Mouse (Mus musculus) forebrain, embryonic 15.5 days (tissue): ENCODE measurements around the gene Olfr412. TPM values are rescaled to one million over a fixed set of nuclear protein-coding genes. Genes with fewer than 3 reads are reported as not detected.

Source experiments
- ATAC-seq: fragments of 200-750 bp; cut with Nextera tagmentation; replicated peaks from 2 replicates; pipeline ENCODE4 v1.8.0; 2017; ENCODE audit warnings: mild to moderate bottlenecking, moderate TSS enrichment, moderate library complexity
- H3K27ac ChIP-seq: fragments of 300-500 bp; sonication (generic); replicated peaks from 2 replicates; pipeline ENCODE4 v1.5.1; 2015; ENCODE audit warnings: mild to moderate bottlenecking, inconsistent platforms
- H3K27me3 ChIP-seq: fragments of 300-500 bp; sonication (generic); 2 replicates; pipeline ENCODE4 v1.6.1; 2015; ENCODE audit warnings: inconsistent platforms
- H3K36me3 ChIP-seq: fragments of 300-500 bp; sonication (generic); 2 replicates; pipeline ENCODE4 v1.6.1; 2015; ENCODE audit warnings: mild to moderate bottlenecking, inconsistent platforms
- H3K4me1 ChIP-seq: fragments of 300-500 bp; sonication (generic); 2 replicates; pipeline ENCODE4 v1.6.1; 2015; ENCODE audit warnings: inconsistent platforms
- H3K4me2 ChIP-seq: fragments of 300-500 bp; sonication (generic); replicated peaks from 2 replicates; pipeline ENCODE4 v1.6.1; 2015; ENCODE audit warnings: mild to moderate bottlenecking, inconsistent platforms
- H3K4me3 ChIP-seq: fragments of 300-500 bp; sonication (generic); 2 replicates; pipeline ENCODE4 v1.5.1; 2015; ENCODE audit warnings: mild to moderate bottlenecking, inconsistent platforms
- H3K9ac ChIP-seq: fragments of 300-500 bp; sonication (generic); replicated peaks from 2 replicates; pipeline ENCODE4 v1.6.1; 2015; ENCODE audit warnings: mild to moderate bottlenecking, inconsistent platforms
- H3K9me3 ChIP-seq: fragments of 300-500 bp; sonication (generic); 2 replicates; pipeline ENCODE4 v1.6.1; 2016; ENCODE audit warnings: inconsistent platforms
- WGBS: fragments of 180-500 bp; shearing (Covaris S2); methylation state at CpG from one replicate; pipeline ENCODE4 v1.1.7; 2015; ENCODE audit warnings: mixed read lengths; 5-methylcytosine and 5-hydroxymethylcytosine counted together
- polyA plus RNA-seq: library from polyadenylated mRNA; unstranded; fragments of >200 nt; fragmentation: Nextera tagmentation; extraction: Ambion mirVana; gene quantifications from 2 replicates; pipeline ENCODE4 v1.2.1, GENCODE M21; 2015

Olfr412 gene
- polyA plus RNA-seq, 1 experiment from 2014 or later, result not detected

- no peak overlapping the region for H3K4me3 ChIP-seq
- H3K4me1 ChIP-seq, result peaks cover 9% of the 10 kb centered on the region; the same call in 1 of the 2 replicates
- 22% methylated on average over 5 of the region's 5 CpGs for WGBS
- H3K36me3 ChIP-seq, result no peaks in the 10 kb centered on the region
- no peaks in the 10 kb centered on the region for H3K27me3 ChIP-seq
- no peak overlapping the region for H3K4me2 ChIP-seq
- no peaks in the 10 kb centered on the region for H3K9me3 ChIP-seq
- peak; percentile 48; the same call in 1 of the 2 replicates for ATAC-seq
- no peak overlapping the region for H3K27ac ChIP-seq
- no peak overlapping the region for H3K9ac ChIP-seq
Observed at GRCm38 (mm10) chr11:74393489-74393888, 31.6 kb downstream of the Olfr412 start.

GRCm38 (mm10) chr11:74395583-74395982, 33.7 kb downstream of the Olfr412 start:
- H3K4me3 ChIP-seq, result no peak overlapping the region
- H3K27ac ChIP-seq, result no peak overlapping the region
- no peak overlapping the region for H3K9ac ChIP-seq
- peaks cover 9% of the 10 kb centered on the region; the same call in 1 of the 2 replicates for H3K4me1 ChIP-seq
- no peaks in the 10 kb centered on the region for H3K9me3 ChIP-seq
- no peaks in the 10 kb centered on the region for H3K36me3 ChIP-seq
- ATAC-seq, result no peak
- no peaks in the 10 kb centered on the region for H3K27me3 ChIP-seq
- WGBS, result 83% methylated on average over 18 of the region's 18 CpGs
- no peak overlapping the region for H3K4me2 ChIP-seq

GRCm38 (mm10) chr11:74402126-74402525, 40.3 kb downstream of the Olfr412 start:
- H3K4me1 ChIP-seq, result no peaks in the 10 kb centered on the region
- ATAC-seq, result 0 out of 2 replicates have a peak, but pooled peaks have one; percentile 23
- WGBS, result 50% methylated on average over 2 of the region's 2 CpGs
- H3K36me3 ChIP-seq, result no peaks in the 10 kb centered on the region
- H3K4me3 ChIP-seq, result no peak overlapping the region
- H3K27me3 ChIP-seq, result no peaks in the 10 kb centered on the region
- H3K27ac ChIP-seq, result no peak overlapping the region
- no peak overlapping the region for H3K4me2 ChIP-seq
- H3K9ac ChIP-seq, result no peak overlapping the region
- no peaks in the 10 kb centered on the region for H3K9me3 ChIP-seq

- Histone ChIP-seq H3K4me3 (no peak overlapping the region), H3K27me3 (no peaks in the 10 kb centered on the region), H3K9ac (no peak overlapping the region), H3K36me3 (no peaks in the 10 kb centered on the region), H3K4me1 (peaks cover 13% of the 10 kb centered on the region), H3K27ac (no peak overlapping the region), H3K4me2 (no peak overlapping the region), H3K9me3 (no peaks in the 10 kb centered on the region)
- no peak for ATAC-seq
- WGBS, result 85% methylated on average over 2 of the region's 2 CpGs
Observed at GRCm38 (mm10) chr11:74404216-74404615, 42.3 kb downstream of the Olfr412 start.

GRCm38 (mm10) chr11:74405201-74405600, 43.3 kb downstream of the Olfr412 start:
- Histone ChIP-seq H3K36me3 (no peaks in the 10 kb centered on the region), H3K27me3 (no peaks in the 10 kb centered on the region), H3K4me3 (no peak overlapping the region), H3K9me3 (no peaks in the 10 kb centered on the region), H3K4me2 (no peak overlapping the region), H3K27ac (no peak overlapping the region), H3K9ac (no peak overlapping the region), H3K4me1 (peaks cover 21% of the 10 kb centered on the region)
- no peak for ATAC-seq
- WGBS, result 82% methylated on average over 7 of the region's 7 CpGs

- no peak overlapping the region for H3K4me2 ChIP-seq
- WGBS, result 48% methylated on average over 4 of the region's 4 CpGs
- no peaks in the 10 kb centered on the region for H3K27me3 ChIP-seq
- no peak overlapping the region for H3K4me3 ChIP-seq
- H3K36me3 ChIP-seq, result no peaks in the 10 kb centered on the region
- H3K27ac ChIP-seq, result peak overlapping the region; percentile 77
- H3K4me1 ChIP-seq, result peaks cover 21% of the 10 kb centered on the region
- no peaks in the 10 kb centered on the region for H3K9me3 ChIP-seq
- H3K9ac ChIP-seq, result no peak overlapping the region
- ATAC-seq, result peak; percentile 91
Observed at GRCm38 (mm10) chr11:74408587-74409446, 46.9 kb downstream of the Olfr412 start.

GRCm38 (mm10) chr11:74409447-74409754, 47.5 kb downstream of the Olfr412 start:
- Histone ChIP-seq H3K27ac (peak overlapping the region; percentile 77), H3K4me2 (no peak overlapping the region), H3K9ac (no peak overlapping the region), H3K36me3 (no peaks in the 10 kb centered on the region), H3K27me3 (no peaks in the 10 kb centered on the region), H3K4me1 (peaks cover 21% of the 10 kb centered on the region), H3K4me3 (no peak overlapping the region), H3K9me3 (no peaks in the 10 kb centered on the region)
- 53% methylated on average over 5 of the region's 5 CpGs for WGBS
- peak; percentile 25 for ATAC-seq

- peaks cover 21% of the 10 kb centered on the region for H3K4me1 ChIP-seq
Observed at GRCm38 (mm10) chr11:74409757-74410174, 47.9 kb downstream of the Olfr412 start.

GRCm38 (mm10) chr11:74411943-74412342, 50.1 kb downstream of the Olfr412 start:
- H3K9ac ChIP-seq, result no peak overlapping the region
- peaks cover 29% of the 10 kb centered on the region for H3K4me1 ChIP-seq
- no peak for ATAC-seq
- H3K4me3 ChIP-seq, result no peak overlapping the region
- no peak overlapping the region for H3K27ac ChIP-seq
- H3K4me2 ChIP-seq, result no peak overlapping the region
- no peaks in the 10 kb centered on the region for H3K9me3 ChIP-seq
- H3K27me3 ChIP-seq, result no peaks in the 10 kb centered on the region
- no peaks in the 10 kb centered on the region for H3K36me3 ChIP-seq
- WGBS, result 69% methylated on average over 3 of the region's 3 CpGs

More at GRCm38 (mm10) chr11:74409757-74410174, 47.9 kb downstream of the Olfr412 start:
- no peaks in the 10 kb centered on the region for H3K9me3 ChIP-seq
- H3K27me3 ChIP-seq, result no peaks in the 10 kb centered on the region
- peak overlapping the region; percentile 77 for H3K27ac ChIP-seq
- no peak overlapping the region for H3K9ac ChIP-seq
- H3K4me3 ChIP-seq, result no peak overlapping the region
- H3K4me2 ChIP-seq, result no peak overlapping the region
- 23% methylated on average over 4 of the region's 4 CpGs for WGBS
- H3K36me3 ChIP-seq, result no peaks in the 10 kb centered on the region
- ATAC-seq, result peak; percentile 75

GRCm38 (mm10) chr11:74412462-74412861, 50.6 kb downstream of the Olfr412 start:
- H3K27ac ChIP-seq, result no peak overlapping the region
- H3K9me3 ChIP-seq, result no peaks in the 10 kb centered on the region
- peaks cover 29% of the 10 kb centered on the region for H3K4me1 ChIP-seq
- WGBS, result 84% methylated on average over 3 of the region's 3 CpGs
- H3K9ac ChIP-seq, result no peak overlapping the region
- ATAC-seq, result no peak
- H3K27me3 ChIP-seq, result no peaks in the 10 kb centered on the region
- H3K4me2 ChIP-seq, result no peak overlapping the region
- no peak overlapping the region for H3K4me3 ChIP-seq
- no peaks in the 10 kb centered on the region for H3K36me3 ChIP-seq

- no peak overlapping the region for H3K4me2 ChIP-seq
- ATAC-seq, result no peak
Observed at GRCm38 (mm10) chr11:74413449-74413972, 51.6 kb downstream of the Olfr412 start.

GRCm38 (mm10) chr11:74414112-74414511, 52.2 kb downstream of the Olfr412 start:
- no peaks in the 10 kb centered on the region for H3K36me3 ChIP-seq
- H3K27ac ChIP-seq, result no peak overlapping the region
- WGBS, result 86% methylated on average over 9 of the region's 9 CpGs
- ATAC-seq, result no peak
- no peaks in the 10 kb centered on the region for H3K9me3 ChIP-seq
- no peak overlapping the region for H3K9ac ChIP-seq
- no peak overlapping the region for H3K4me2 ChIP-seq
- peaks cover 17% of the 10 kb centered on the region for H3K4me1 ChIP-seq
- H3K27me3 ChIP-seq, result no peaks in the 10 kb centered on the region
- H3K4me3 ChIP-seq, result no peak overlapping the region

More at GRCm38 (mm10) chr11:74413449-74413972, 51.6 kb downstream of the Olfr412 start:
- Histone ChIP-seq H3K27ac (no peak overlapping the region), H3K4me3 (no peak overlapping the region), H3K4me1 (peaks cover 23% of the 10 kb centered on the region), H3K36me3 (no peaks in the 10 kb centered on the region), H3K27me3 (no peaks in the 10 kb centered on the region), H3K9me3 (no peaks in the 10 kb centered on the region), H3K9ac (no peak overlapping the region)
- WGBS, result 69% methylated on average over 3 of the region's 3 CpGs
